Mouse (Mus musculus) forebrain, embryonic 14.5 days (tissue): ENCODE data around the gene Six6. TPM values are rescaled to one million over a fixed set of nuclear protein-coding genes. Genes with fewer than 3 reads are reported as not detected.
A peak's percentile ranks its signal among the peaks of the same experiment; 100 is the strongest.

Source experiments
- ATAC-seq: fragments of 200-750 bp; cut with Nextera tagmentation; 2 replicates; pipeline ENCODE4 v1.8.0; 2017; ENCODE audit warnings: mild to moderate bottlenecking, moderate library complexity
- DNase-seq: peaks from one replicate; pipeline ENCODE4 v3.0.0-alpha.2; 2015; ENCODE audit warnings: low spot score
- H3K27ac ChIP-seq: fragments of 300-500 bp; sonication (generic); 2 replicates; pipeline ENCODE4 v1.5.1; 2014; ENCODE audit warnings: low read depth, mild to moderate bottlenecking, control low read depth, low read length, moderate library complexity
- H3K27me3 ChIP-seq: fragments of 300-500 bp; sonication (generic); replicated peaks from 2 replicates; pipeline ENCODE4 v1.6.1; 2014; ENCODE audit warnings: low read length, control low read depth, mixed read lengths; ENCODE audit not compliant: control insufficient read depth, insufficient read depth
- H3K36me3 ChIP-seq: fragments of 300-500 bp; sonication (generic); 2 replicates; pipeline ENCODE4 v1.6.1; 2014; ENCODE audit warnings: low read length, control low read depth; ENCODE audit not compliant: control insufficient read depth, insufficient read depth
- H3K4me1 ChIP-seq: fragments of 300-500 bp; sonication (generic); 2 replicates; pipeline ENCODE4 v1.6.1; 2014; ENCODE audit warnings: antibody characterized with exemption, low read length, control low read depth; ENCODE audit not compliant: control insufficient read depth, insufficient read depth
- H3K4me2 ChIP-seq: fragments of 300-500 bp; sonication (generic); 2 replicates; pipeline ENCODE4 v1.6.1; 2014; ENCODE audit warnings: mild to moderate bottlenecking, control low read depth, low read length
- H3K4me3 ChIP-seq: fragments of 300-500 bp; sonication (generic); 2 replicates; pipeline ENCODE4 v1.5.1; 2014; ENCODE audit warnings: low read depth, low read length, control low read depth
- H3K9ac ChIP-seq: fragments of 300-500 bp; sonication (generic); 2 replicates; pipeline ENCODE4 v1.6.1; 2014; ENCODE audit warnings: mild to moderate bottlenecking, low read length, control low read depth, moderate library complexity
- H3K9me3 ChIP-seq: fragments of 300-500 bp; sonication (generic); replicated peaks from 2 replicates; pipeline ENCODE4 v1.6.1; 2016; ENCODE audit warnings: low read length, control low read depth, mixed read lengths; ENCODE audit not compliant: control insufficient read depth
- WGBS: fragments of 180-500 bp; shearing (Covaris S2); extraction: QIAGEN DNeasy Blood & Tissue Kit; methylation state at CpG from one replicate; pipeline ENCODE4 v1.1.7; 2014; 5-methylcytosine and 5-hydroxymethylcytosine counted together
- polyA plus RNA-seq: library from polyadenylated mRNA; unstranded; fragments of >200 nt; fragmentation: Nextera tagmentation; extraction: Ambion mirVana; gene quantifications from 2 replicates; pipeline ENCODE4 v1.2.1, GENCODE M21; 2014

The Six6 gene
- polyA plus RNA-seq, 1 experiment from 2014 or later = 1.9 TPM

DNA sequence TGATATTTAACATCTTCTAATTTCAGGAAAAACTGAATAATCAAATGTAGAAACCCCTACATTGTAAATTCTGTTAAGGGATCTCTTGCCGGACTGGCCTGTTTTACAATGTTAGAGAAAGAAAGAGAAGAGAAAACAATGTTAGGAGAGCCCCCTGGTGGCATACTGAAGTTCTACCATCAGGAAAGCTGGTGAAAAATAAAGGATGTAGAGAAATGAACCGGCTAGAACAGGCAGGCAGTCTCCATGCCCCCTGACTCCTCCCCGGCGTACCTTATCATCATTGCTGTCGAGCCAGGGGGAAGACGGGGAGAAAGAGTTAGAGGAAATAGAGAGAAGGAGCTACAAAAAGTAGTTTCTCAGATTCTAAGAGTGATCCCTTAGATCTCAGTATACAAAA lies 33.5 kb downstream of the Six6 start:
- 13% methylated on average over 6 of the region's 6 CpGs for WGBS
- H3K4me3 ChIP-seq = no peak overlapping the region
- H3K27me3 ChIP-seq = peaks cover 40% of the 10 kb centered on the region
- H3K27ac ChIP-seq = no peak overlapping the region
- ATAC-seq = no peak
- no peaks in the 10 kb centered on the region for H3K36me3 ChIP-seq
- DNase-seq = peak; percentile 74
- H3K4me2 ChIP-seq = no peak overlapping the region
- no peak overlapping the region for H3K9ac ChIP-seq
- H3K9me3 ChIP-seq = no peaks in the 10 kb centered on the region
- H3K4me1 ChIP-seq = no peaks in the 10 kb centered on the region

DNA sequence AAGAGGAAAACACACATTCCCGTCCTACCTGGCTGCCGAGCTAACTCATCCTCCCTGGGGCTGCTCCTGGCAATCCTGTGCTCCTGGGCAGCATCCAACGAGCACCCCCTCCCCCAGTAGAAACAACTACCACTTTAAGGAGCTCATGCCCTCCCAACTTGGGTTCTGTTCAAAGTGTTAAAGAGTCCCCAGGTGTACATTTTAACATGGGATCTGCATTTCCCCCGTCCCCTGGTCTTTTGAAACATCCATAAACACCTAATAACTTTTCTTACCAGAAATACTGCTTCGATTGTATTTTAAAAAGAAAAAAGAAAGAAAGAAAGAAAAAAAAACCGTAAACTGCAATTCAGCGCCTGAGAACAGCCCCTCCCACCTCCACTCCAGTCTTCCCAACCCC lies 36.5 kb downstream of the Six6 start:
- ATAC-seq (no peak), DNase-seq (no peak)
- no peak overlapping the region for H3K27ac ChIP-seq
- H3K9ac ChIP-seq = no peak overlapping the region
- H3K9me3 ChIP-seq = no peaks in the 10 kb centered on the region
- H3K36me3 ChIP-seq = no peaks in the 10 kb centered on the region
- H3K4me3 ChIP-seq = no peak overlapping the region
- H3K4me1 ChIP-seq = no peaks in the 10 kb centered on the region
- H3K4me2 ChIP-seq = peak overlapping the region; percentile 35
- WGBS = 7% methylated on average over 7 of the region's 7 CpGs
- H3K27me3 ChIP-seq = peaks cover 41% of the 10 kb centered on the region

GRCm38 (mm10) chr12:72976718-72977117 lies 37.0 kb downstream of the Six6 start:
- ATAC-seq (peak; percentile 75; the same call in 1 of the 2 replicates), DNase-seq (peak; percentile 88)
- WGBS = 2% methylated on average over 12 of the region's 12 CpGs
- H3K4me3 ChIP-seq = no peak overlapping the region
- H3K9me3 ChIP-seq = no peaks in the 10 kb centered on the region
- no peaks in the 10 kb centered on the region for H3K36me3 ChIP-seq
- H3K4me2 ChIP-seq = peak overlapping the region; percentile 35
- peaks cover 37% of the 10 kb centered on the region for H3K27me3 ChIP-seq
- H3K9ac ChIP-seq = no peak overlapping the region
- H3K27ac ChIP-seq = no peak overlapping the region
- no peaks in the 10 kb centered on the region for H3K4me1 ChIP-seq

DNA sequence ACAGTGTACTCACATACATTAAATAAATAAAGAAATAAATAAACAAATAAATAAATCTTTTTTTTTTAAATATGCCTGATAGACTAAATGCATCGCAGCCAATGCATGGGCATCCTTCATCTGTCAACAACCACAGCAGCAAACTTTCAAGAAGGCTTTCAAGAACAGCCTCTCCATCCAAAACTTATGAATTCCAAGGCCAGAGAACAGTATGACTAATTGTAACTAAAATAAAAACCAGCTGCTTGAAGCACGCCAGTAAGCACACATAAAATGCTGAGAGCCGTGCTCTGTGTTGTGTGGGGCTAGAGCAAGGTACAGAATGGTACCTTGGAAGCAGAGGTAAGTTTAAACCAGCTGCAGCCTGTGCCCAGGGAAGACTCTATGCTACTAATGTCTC lies 38.2 kb downstream of the Six6 start:
- no peak overlapping the region for H3K9ac ChIP-seq
- H3K36me3 ChIP-seq = no peaks in the 10 kb centered on the region
- no peaks in the 10 kb centered on the region for H3K4me1 ChIP-seq
- no peaks in the 10 kb centered on the region for H3K9me3 ChIP-seq
- DNase-seq (no peak), ATAC-seq (no peak)
- peaks cover 29% of the 10 kb centered on the region for H3K27me3 ChIP-seq
- H3K4me2 ChIP-seq = no peak overlapping the region
- no peak overlapping the region for H3K27ac ChIP-seq
- H3K4me3 ChIP-seq = no peak overlapping the region
- WGBS = 81% methylated on average over 3 of the region's 3 CpGs

DNA sequence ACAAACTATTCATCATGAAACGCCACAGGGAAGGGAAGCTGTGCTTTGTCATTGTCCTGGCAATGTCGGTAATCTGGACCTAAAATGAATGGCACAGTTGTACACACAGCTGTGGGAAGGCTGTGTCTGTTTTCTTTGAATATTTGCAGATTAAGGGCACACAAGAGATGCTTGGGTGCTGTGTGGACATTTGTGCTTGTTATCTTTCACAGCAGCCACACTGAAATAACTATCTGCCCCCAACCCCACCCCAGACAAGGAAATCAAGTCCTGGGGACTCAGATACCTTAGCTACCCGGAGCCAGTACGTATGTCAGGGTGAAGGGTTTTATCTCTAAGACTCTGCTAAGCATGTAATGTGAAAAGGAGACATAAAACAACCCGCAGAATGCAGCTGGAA lies 39.5 kb downstream of the Six6 start:
- Histone ChIP-seq H3K9me3 (no peaks in the 10 kb centered on the region), H3K4me3 (no peak overlapping the region), H3K27me3 (peaks cover 23% of the 10 kb centered on the region), H3K27ac (no peak overlapping the region), H3K36me3 (no peaks in the 10 kb centered on the region), H3K9ac (no peak overlapping the region), H3K4me1 (no peaks in the 10 kb centered on the region), H3K4me2 (no peak overlapping the region)
- DNase-seq (no peak), ATAC-seq (no peak)
- 74% methylated on average over 5 of the region's 5 CpGs for WGBS

- H3K9ac ChIP-seq = no peak overlapping the region
- DNase-seq (no peak), ATAC-seq (no peak)
- H3K9me3 ChIP-seq = no peaks in the 10 kb centered on the region
- H3K4me2 ChIP-seq = no peak overlapping the region
- no peak overlapping the region for H3K4me3 ChIP-seq
- no peaks in the 10 kb centered on the region for H3K4me1 ChIP-seq
- 69% methylated on average over 10 of the region's 10 CpGs for WGBS
- no peaks in the 10 kb centered on the region for H3K36me3 ChIP-seq
- H3K27me3 ChIP-seq = peaks cover 8% of the 10 kb centered on the region; the same call in 1 of the 2 replicates
- no peak overlapping the region for H3K27ac ChIP-seq
Measured at GRCm38 (mm10) chr12:72982616-72983015, 42.9 kb downstream of the Six6 start.

- ATAC-seq (no peak), DNase-seq (no peak)
- H3K9ac ChIP-seq = no peak overlapping the region
- H3K4me2 ChIP-seq = no peak overlapping the region
- H3K4me1 ChIP-seq = no peaks in the 10 kb centered on the region
- H3K9me3 ChIP-seq = no peaks in the 10 kb centered on the region
- WGBS = 84% methylated on average over 8 of the region's 8 CpGs
- no peak overlapping the region for H3K27ac ChIP-seq
- H3K36me3 ChIP-seq = no peaks in the 10 kb centered on the region
- 0 out of 2 replicates have a peak, but pooled peaks cover 3% of the 10 kb centered on the region for H3K27me3 ChIP-seq
- no peak overlapping the region for H3K4me3 ChIP-seq
Measured at GRCm38 (mm10) chr12:72983071-72983857, 43.6 kb downstream of the Six6 start.

Other genes starting within 250 kb of the Six6 start
- gene Ppm1a, start 182.4 kb upstream of the Six6 start, polyA plus RNA-seq = 45.8 and 53.0 TPM in 2 replicates
- 1.3 and 1.5 TPM in 2 replicates for gene 4930447C04Rik, start 882 bp downstream of the Six6 start, polyA plus RNA-seq
- 0.36 and 0.52 TPM in 2 replicates for gene Six1, start 114.0 kb downstream of the Six6 start, polyA plus RNA-seq
- gene Six4, start 173.6 kb downstream of the Six6 start, polyA plus RNA-seq = 0.39 and 0.43 TPM in 2 replicates
- 24.5 and 26.7 TPM in 2 replicates for gene Mnat1, start 183.8 kb downstream of the Six6 start, polyA plus RNA-seq